Mouse (Mus musculus) embryonic stem cell, embryonic (primary cell): ENCODE measurements around the gene Snu13.

Experiments used
- CTCF ChIA-PET, 4 experiments: fragments of 300-600 bp in 2 of 4; fragments of 350-600 bp in 2 of 4; sonication (Branson Sonifier 250); formaldehyde crosslinking; loops; one replicate each; lab custom pipeline; 2022; ENCODE audit warnings: inconsistent platforms in 2 of 4; lab: Charles Lee
- POLR2A ChIA-PET, 4 experiments: fragments of 300-600 bp in 2 of 4; fragments of 350-600 bp in 2 of 4; sonication (Branson Sonifier 250); formaldehyde crosslinking; loops; one replicate each; lab custom pipeline; 2022; ENCODE audit warnings: antibody characterized with exemption in 4 of 4, inconsistent platforms in 1 of 4; lab: Charles Lee

The Snu13 gene

DNA sequence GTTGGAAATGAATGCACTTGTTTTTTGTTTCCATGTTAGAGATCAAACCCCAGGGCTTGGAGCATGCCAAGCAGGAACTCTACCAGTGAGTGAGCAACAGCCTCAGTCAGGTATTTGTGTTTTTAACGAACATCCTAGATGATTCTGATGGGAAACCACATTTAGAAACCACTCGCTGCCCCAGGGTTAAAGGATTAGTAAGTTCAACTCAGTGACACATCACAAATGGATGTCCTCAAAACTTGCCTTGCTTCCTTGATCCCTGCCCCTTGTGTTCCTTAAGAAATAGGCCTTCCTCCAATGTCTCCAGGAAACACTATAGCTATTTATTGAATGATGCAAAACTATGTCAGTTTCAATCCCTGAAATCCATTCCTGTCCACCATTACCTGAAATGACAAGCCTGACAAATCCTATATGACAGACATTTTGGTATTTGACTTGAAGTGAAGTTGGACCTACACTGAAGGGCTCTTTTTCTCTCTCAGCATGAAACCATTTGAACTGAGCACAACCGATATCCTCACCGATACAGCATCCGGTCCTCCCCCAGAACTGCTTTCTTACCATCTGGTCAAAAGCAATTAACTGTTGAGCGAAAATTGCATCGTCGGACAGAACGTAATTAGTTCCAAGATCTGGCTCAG is 32.5 kb downstream of the Snu13 start:
- ChIA-PET POLR2A (interaction anchor here in 3 of 4 experiments (0.6 to 4.7 kb wide), 43 partner anchors 9 to 884 kb away, joined by 3 to 48 read pairs (median 9); partner anchors contain the start of genes Pmm1 (in 3 of the 3), 1700029P11Rik (in 2 of the 3), Polr3h (in 2 of the 3) and Srebf2 (in 2 of the 3)), CTCF (interaction anchor here in 3 of 4 experiments (1.0 to 2.8 kb wide), 8 partner anchors 18 to 256 kb away, joined by 3 to 15 read pairs (median 5); partner anchors contain the start of gene Pmm1 (in 1 of the 3))

DNA sequence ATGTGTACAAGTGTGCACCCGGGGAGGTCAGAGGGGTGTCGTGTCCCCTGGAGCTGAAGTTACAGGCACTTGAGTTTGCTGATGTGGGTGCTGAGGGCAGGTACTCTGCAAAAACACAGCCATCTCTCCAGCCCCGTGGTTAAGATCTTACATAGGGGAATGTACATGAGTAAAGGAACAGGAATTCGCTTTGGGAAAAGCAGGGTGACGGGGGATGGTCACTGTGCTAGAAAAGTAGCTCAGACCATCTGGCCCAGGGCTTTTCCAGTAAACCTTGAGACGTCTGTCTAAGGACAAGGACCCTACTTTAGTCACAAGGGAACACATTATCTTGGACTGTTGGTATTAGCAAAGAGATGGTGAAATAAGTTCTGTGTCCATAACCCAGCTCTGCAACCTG is 35.5 kb downstream of the Snu13 start:
- ChIA-PET POLR2A (interaction anchor here in 2 of 4 experiments (0.6 to 3.7 kb wide), 4 partner anchors 43 to 150 kb away, joined by 3 to 9 read pairs (median 4); partner anchors contain the start of gene Pmm1 (in 1 of the 2)), CTCF (no interaction called here)

GRCm38 (mm10) chr15:82004257-82004656 is 43.1 kb downstream of the Snu13 start:
- POLR2A ChIA-PET: interaction anchor here in 2 of 4 experiments (0.5 to 2.6 kb wide), 12 partner anchors 8 to 449 kb away, joined by 3 to 21 read pairs (median 4); partner anchors contain the start of gene 1700029P11Rik (in 1 of the 2)
- CTCF ChIA-PET: interaction anchor here in 2 of 4 experiments (0.5 to 0.6 kb wide), 2 partner anchors 32 to 36 kb away, joined by 3 to 5 read pairs; no protein-coding TSS in a partner anchor

GRCm38 (mm10) chr15:81993992-81994391 is 53.4 kb downstream of the Snu13 start:
- ChIA-PET POLR2A (interaction anchor here in 3 of 4 experiments (0.7 to 7.1 kb wide), 17 partner anchors 8 to 183 kb away, joined by 3 to 48 read pairs (median 4); partner anchors contain the start of genes Pmm1 (in 2 of the 3) and Csdc2 (in 1 of the 3)), CTCF (interaction anchor here (0.5 to 1.6 kb wide), 8 partner anchors 10 to 84 kb away, joined by 3 to 6 read pairs (median 4); no protein-coding TSS in a partner anchor)

DNA sequence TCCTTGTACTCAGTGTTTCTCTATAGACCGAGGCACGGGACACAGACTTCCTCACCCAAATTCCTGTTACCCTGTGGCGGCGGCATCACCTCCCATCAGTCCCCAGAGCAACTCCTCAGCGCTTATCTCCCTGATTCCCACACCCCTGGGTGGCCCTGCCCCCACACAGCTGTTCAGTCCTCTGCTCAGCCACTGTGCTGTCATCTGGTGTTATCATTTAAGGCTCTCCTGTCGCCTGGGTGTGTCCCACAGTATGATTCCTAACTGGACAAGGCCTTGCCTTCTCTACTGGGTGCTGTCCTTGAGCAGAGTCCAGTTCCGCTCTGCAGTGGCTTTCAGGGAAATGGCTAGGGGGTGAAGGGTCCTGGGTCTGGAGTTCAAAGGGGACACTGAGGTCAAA is 56.8 kb downstream of the Snu13 start:
- CTCF ChIA-PET: interaction anchor here in 3 of 4 experiments (0.9 to 4.0 kb wide), 9 partner anchors 30 to 159 kb away, joined by 4 to 15 read pairs (median 5); partner anchors contain the start of genes Pmm1 (in 3 of the 3) and Csdc2 (in 1 of the 3)
- POLR2A ChIA-PET: interaction anchor here in 3 of 4 experiments (1.0 to 6.1 kb wide), 11 partner anchors 22 to 54 kb away, joined by 3 to 43 read pairs (median 5); partner anchors contain the start of genes Pmm1 (in 2 of the 3) and Csdc2 (in 1 of the 3)
